Mouse (Mus musculus) ES-Bruce4 (cell line): ENCODE measurements around the gene Tmc7. TPM values are rescaled to one million over a fixed set of nuclear protein-coding genes. Genes with fewer than 3 reads are reported as not detected.
A peak's percentile ranks its signal among the peaks of the same experiment; 100 is the strongest.

Source experiments
- H3K27ac ChIP-seq: 2 replicates; pipeline ENCODE4 v1.5.1; 2012; ENCODE audit warnings: low read length, inconsistent platforms; ENCODE audit not compliant: insufficient read depth
- H3K27me3 ChIP-seq: 2 replicates; pipeline ENCODE4 v1.6.1; 2012; ENCODE audit warnings: mild to moderate bottlenecking, low read length, inconsistent platforms; ENCODE audit not compliant: control insufficient read depth, poor library complexity, insufficient read depth, severe bottlenecking
- H3K36me3 ChIP-seq: 2 replicates; pipeline ENCODE4 v1.6.1; 2012; ENCODE audit warnings: inconsistent platforms, mild to moderate bottlenecking, low read length, moderate library complexity; ENCODE audit not compliant: control insufficient read depth, poor library complexity, insufficient read depth, severe bottlenecking
- H3K4me1 ChIP-seq: one replicate; pipeline ENCODE4 v1.8.1; 2011; ENCODE audit warnings: low read length; ENCODE audit not compliant: control insufficient read depth, insufficient read depth
- H3K4me3 ChIP-seq: 2 replicates; pipeline ENCODE4 v1.5.1; 2011; ENCODE audit warnings: low read depth, mild to moderate bottlenecking, low read length
- H3K9ac ChIP-seq: 2 replicates; pipeline ENCODE4 v1.6.1; 2012; ENCODE audit warnings: low read depth, mild to moderate bottlenecking, inconsistent platforms; ENCODE audit not compliant: poor library complexity, severe bottlenecking
- H3K9me3 ChIP-seq: replicated peaks from 2 replicates; pipeline ENCODE4 v1.6.1; 2012; ENCODE audit warnings: mild to moderate bottlenecking, low read length, inconsistent platforms; ENCODE audit not compliant: control insufficient read depth, poor library complexity, insufficient read depth, severe bottlenecking
- CTCF ChIP-seq: IDR thresholded peaks from one replicate; pipeline ENCODE4 v1.8.1; 2011; ENCODE audit warnings: low read depth, low read length
- EP300 ChIP-seq: IDR thresholded peaks from 2 replicates; pipeline ENCODE4 v1.6.1; 2011; ENCODE audit warnings: low read depth, low read length; ENCODE audit not compliant: insufficient read depth
- POLR2A ChIP-seq: IDR thresholded peaks from one replicate; pipeline ENCODE4 v1.8.1; 2011; ENCODE audit warnings: low read length; ENCODE audit not compliant: insufficient read depth
- polyA plus RNA-seq: library from polyadenylated mRNA; stranded (reverse); fragments of >200 nt; gene quantifications from 2 replicates; pipeline ENCODE4 v1.2.4, GENCODE M21; 2011; ENCODE audit warnings: low read depth; ENCODE audit not compliant: missing spikeins, insufficient read depth, insufficient read length

Tmc7 gene
- polyA plus RNA-seq, 1 experiment: 7.7 TPM

- Histone ChIP-seq H3K27me3 (no peaks in the 10 kb centered on the region), H3K4me3 (peak overlapping the region; percentile 95), H3K36me3 (no peaks in the 10 kb centered on the region), H3K4me1 (no peaks in the 10 kb centered on the region), H3K9ac (peak overlapping the region; percentile 51), H3K9me3 (no peaks in the 10 kb centered on the region), H3K27ac (peak overlapping the region; percentile 58)
- TF ChIP-seq EP300: no peak
- peak; percentile 18 for TF ChIP-seq POLR2A
These were observed 51.9 kb downstream of the Tmc7 start for GRCm38 (mm10) chr7:118532519-118533177.

- Histone ChIP-seq H3K27me3 (no peaks in the 10 kb centered on the region), H3K9ac (no peak overlapping the region), H3K4me3 (no peak overlapping the region), H3K36me3 (no peaks in the 10 kb centered on the region), H3K27ac (no peak overlapping the region), H3K4me1 (no peaks in the 10 kb centered on the region), H3K9me3 (no peaks in the 10 kb centered on the region)
- TF ChIP-seq CTCF (no peak), POLR2A (no peak), EP300 (no peak)
These were observed 57.6 kb downstream of the Tmc7 start for GRCm38 (mm10) chr7:118526967-118527366.

- Histone ChIP-seq H3K9ac (no peak overlapping the region), H3K4me1 (no peaks in the 10 kb centered on the region), H3K4me3 (no peak overlapping the region), H3K27me3 (no peaks in the 10 kb centered on the region), H3K27ac (no peak overlapping the region), H3K36me3 (no peaks in the 10 kb centered on the region), H3K9me3 (no peaks in the 10 kb centered on the region)
- no peak for TF ChIP-seq POLR2A
- no peak for TF ChIP-seq EP300
- TF ChIP-seq CTCF: no peak
These were observed 62.5 kb downstream of the Tmc7 start for GRCm38 (mm10) chr7:118522077-118522476.

GRCm38 (mm10) chr7:118519661-118520060 lies 64.9 kb downstream of the Tmc7 start:
- no peaks in the 10 kb centered on the region for H3K4me1 ChIP-seq
- H3K36me3 ChIP-seq: no peaks in the 10 kb centered on the region
- TF ChIP-seq CTCF: no peak
- TF ChIP-seq POLR2A: no peak
- TF ChIP-seq EP300: no peak
- no peaks in the 10 kb centered on the region for H3K9me3 ChIP-seq
- H3K9ac ChIP-seq: no peak overlapping the region
- H3K4me3 ChIP-seq: no peak overlapping the region
- H3K27ac ChIP-seq: no peak overlapping the region
- H3K27me3 ChIP-seq: no peaks in the 10 kb centered on the region

GRCm38 (mm10) chr7:118518687-118519086 lies 65.8 kb downstream of the Tmc7 start:
- H3K36me3 ChIP-seq: no peaks in the 10 kb centered on the region
- H3K27me3 ChIP-seq: no peaks in the 10 kb centered on the region
- no peak overlapping the region for H3K9ac ChIP-seq
- H3K4me3 ChIP-seq: no peak overlapping the region
- no peaks in the 10 kb centered on the region for H3K9me3 ChIP-seq
- TF ChIP-seq EP300 (no peak), CTCF (peak; percentile 78)
- no peaks in the 10 kb centered on the region for H3K4me1 ChIP-seq
- no peak overlapping the region for H3K27ac ChIP-seq

- no peaks in the 10 kb centered on the region for H3K36me3 ChIP-seq
- H3K4me1 ChIP-seq: no peaks in the 10 kb centered on the region
- no peak overlapping the region for H3K9ac ChIP-seq
- TF ChIP-seq CTCF (peak; percentile 42), EP300 (no peak)
- no peak overlapping the region for H3K4me3 ChIP-seq
- no peaks in the 10 kb centered on the region for H3K9me3 ChIP-seq
- H3K27ac ChIP-seq: no peak overlapping the region
- H3K27me3 ChIP-seq: no peaks in the 10 kb centered on the region
These were observed 66.7 kb downstream of the Tmc7 start for GRCm38 (mm10) chr7:118517819-118518218.
